Mouse (Mus musculus) ES-Bruce4 (cell line): ENCODE results near the gene Olfr127. TPM values are rescaled to one million over a fixed set of nuclear protein-coding genes. Genes with fewer than 3 reads are reported as not detected.

Experiments
- H3K27ac ChIP-seq: 2 replicates; pipeline ENCODE4 v1.5.1; 2012; ENCODE audit warnings: low read length, inconsistent platforms; ENCODE audit not compliant: insufficient read depth
- H3K27me3 ChIP-seq: 2 replicates; pipeline ENCODE4 v1.6.1; 2012; ENCODE audit warnings: mild to moderate bottlenecking, low read length, inconsistent platforms; ENCODE audit not compliant: control insufficient read depth, poor library complexity, insufficient read depth, severe bottlenecking
- H3K36me3 ChIP-seq: 2 replicates; pipeline ENCODE4 v1.6.1; 2012; ENCODE audit warnings: inconsistent platforms, mild to moderate bottlenecking, low read length, moderate library complexity; ENCODE audit not compliant: control insufficient read depth, poor library complexity, insufficient read depth, severe bottlenecking
- H3K4me1 ChIP-seq: one replicate; pipeline ENCODE4 v1.8.1; 2011; ENCODE audit warnings: low read length; ENCODE audit not compliant: control insufficient read depth, insufficient read depth
- H3K4me3 ChIP-seq: 2 replicates; pipeline ENCODE4 v1.5.1; 2011; ENCODE audit warnings: low read depth, mild to moderate bottlenecking, low read length
- H3K9ac ChIP-seq: 2 replicates; pipeline ENCODE4 v1.6.1; 2012; ENCODE audit warnings: low read depth, mild to moderate bottlenecking, inconsistent platforms; ENCODE audit not compliant: poor library complexity, severe bottlenecking
- H3K9me3 ChIP-seq: replicated peaks from 2 replicates; pipeline ENCODE4 v1.6.1; 2012; ENCODE audit warnings: mild to moderate bottlenecking, low read length, inconsistent platforms; ENCODE audit not compliant: control insufficient read depth, poor library complexity, insufficient read depth, severe bottlenecking
- CTCF ChIP-seq: IDR thresholded peaks from one replicate; pipeline ENCODE4 v1.8.1; 2011; ENCODE audit warnings: low read depth, low read length
- EP300 ChIP-seq: IDR thresholded peaks from 2 replicates; pipeline ENCODE4 v1.6.1; 2011; ENCODE audit warnings: low read depth, low read length; ENCODE audit not compliant: insufficient read depth
- POLR2A ChIP-seq: IDR thresholded peaks from one replicate; pipeline ENCODE4 v1.8.1; 2011; ENCODE audit warnings: low read length; ENCODE audit not compliant: insufficient read depth
- polyA plus RNA-seq: library from polyadenylated mRNA; stranded (reverse); fragments of >200 nt; gene quantifications from 2 replicates; pipeline ENCODE4 v1.2.4, GENCODE M21; 2011; ENCODE audit warnings: low read depth; ENCODE audit not compliant: missing spikeins, insufficient read depth, insufficient read length

The Olfr127 gene
- polyA plus RNA-seq, 1 experiment = 0.46 TPM

GRCm38 (mm10) chr17:37952979-37953378, 52.7 kb downstream of the Olfr127 start, which contains the start of gene Olfr761:
Gene Olfr761 (minus strand): TSS chr17:37953079.
- H3K9ac ChIP-seq = no peak within 1 kb of the TSS
- H3K27me3 ChIP-seq = no peaks in the 10 kb centered on the region
- H3K27ac ChIP-seq = no peak within 1 kb of the TSS
- no peak within 1 kb of the TSS for H3K4me3 ChIP-seq
- H3K36me3 ChIP-seq = no peaks in the 10 kb centered on the region
- no peak for TF ChIP-seq POLR2A
- TF ChIP-seq CTCF = no peak
- TF ChIP-seq EP300 = no peak
- peaks cover 5% of the 10 kb centered on the region for H3K9me3 ChIP-seq
- H3K4me1 ChIP-seq = no peaks in the 10 kb centered on the region

Other genes with a start within 250 kb of the Olfr127 start
- gene Olfr117, start 236.7 kb upstream of the Olfr127 start, polyA plus RNA-seq = not detected in 2 replicates
- gene Olfr118, start 233.4 kb upstream of the Olfr127 start, polyA plus RNA-seq = not detected in 2 replicates
- gene Olfr119, start 203.9 kb upstream of the Olfr127 start, polyA plus RNA-seq = not detected in 2 replicates
- not detected in 2 replicates for gene Olfr120, start 178.6 kb upstream of the Olfr127 start, polyA plus RNA-seq
- gene Olfr121, start 151.6 kb upstream of the Olfr127 start, polyA plus RNA-seq = not detected in 2 replicates
- gene Olfr122, start 131.8 kb upstream of the Olfr127 start, polyA plus RNA-seq = not detected in 2 replicates
- not detected in 2 replicates for gene Olfr123, start 106.9 kb upstream of the Olfr127 start, polyA plus RNA-seq
- gene Olfr124, start 100.5 kb upstream of the Olfr127 start, polyA plus RNA-seq = not detected in 2 replicates
- not detected in 2 replicates for gene Olfr125, start 67.5 kb upstream of the Olfr127 start, polyA plus RNA-seq
- gene Olfr126, start 53.0 kb upstream of the Olfr127 start, polyA plus RNA-seq = not detected in 2 replicates
- not detected in 2 replicates for gene Olfr128, start 20.1 kb downstream of the Olfr127 start, polyA plus RNA-seq
- not detected in 2 replicates for gene Olfr761, start 52.6 kb downstream of the Olfr127 start, polyA plus RNA-seq
- gene Olfr129, start 159.6 kb downstream of the Olfr127 start, polyA plus RNA-seq = not detected in 2 replicates
- gene Olfr130, start 163.5 kb downstream of the Olfr127 start, polyA plus RNA-seq = not detected in 2 replicates
- gene Olfr131, start 188.3 kb downstream of the Olfr127 start, polyA plus RNA-seq = not detected in 2 replicates
- gene Olfr132, start 234.1 kb downstream of the Olfr127 start, polyA plus RNA-seq = not detected in 2 replicates
- gene Olfr133, start 244.8 kb downstream of the Olfr127 start, polyA plus RNA-seq = not detected in 2 replicates